ENCODE assay signal across 9 mouse cellular contexts in genomic region chr12:30039565-30039964, GRCm38 (mm10).
DNase-seq lines count a peak whose midpoint lies in the region; ATAC-seq and TF ChIP-seq lines count a peak whose summit lies in the region.
"Had no signal": no experiment of that assay in that cellular context is flagged by ENCODE, and none has a peak within 500 bp of the region (broad histone marks: within the 10 kb centered on the region; RNA-seq: fewer than 3 reads in every experiment).

No protein-coding gene starts in this region.

- peak; percentile 79 for TF ChIP-seq CTCF in C2C12 (IDR thresholded peaks at IDR 0.05; ENCODE audit: control insufficient read depth, insufficient read depth, insufficient read length)

- no peaks in the 10 kb centered on the region for H3K79me3 ChIP-seq in C2C12 (ENCODE audit: low read depth)

- no peak overlapping the region for H3K4me2 ChIP-seq in heart, embryonic 15.5 days
- no peak overlapping the region for H3K4me2 ChIP-seq in midbrain, embryonic 14.5 days (ENCODE audit: low read length)
- H3K4me2 ChIP-seq: midbrain, embryonic 12.5 days had no signal

- no peaks in the 10 kb centered on the region for H3K9me3 ChIP-seq in heart, embryonic 15.5 days (replicated peaks)
- no peaks in the 10 kb centered on the region for H3K9me3 ChIP-seq in midbrain, embryonic 14.5 days (ENCODE audit: control insufficient read depth, low read length)
- H3K9me3 ChIP-seq: midbrain, embryonic 12.5 days had no signal

- peak; percentile 43 for DNase-seq in 3134 (ENCODE audit: extremely low read depth, insufficient read length, low spot score)
- DNase-seq in cerebellum, postnatal 25 days = peak; percentile 32 to 65
- DNase-seq in layer of hippocampus, adult 9-10 months (ENCODE audit: low spot score) = peak; percentile 39
- DNase-seq in midbrain, embryonic 14.5 days = peak; percentile 79

- WGBS in heart, embryonic 15.5 days = 34% methylated on average over 4 of the region's 4 CpGs
- 53% methylated on average over 4 of the region's 4 CpGs for WGBS in midbrain, embryonic 14.5 days

- H3K27ac ChIP-seq in heart, embryonic 15.5 days = no peak overlapping the region
- no peak overlapping the region for H3K27ac ChIP-seq in midbrain, embryonic 14.5 days (replicated peaks; ENCODE audit: low read depth, low read length)
- H3K27ac ChIP-seq: midbrain, embryonic 12.5 days had no signal

- 0 out of 2 replicates have a peak, but pooled peaks have one; percentile 45 for ATAC-seq in heart, embryonic 15.5 days (replicated peaks; ENCODE audit: insufficient number of reproducible peaks, insufficient read depth, low FRiP score, low read depth)
- ATAC-seq in midbrain, embryonic 14.5 days (ENCODE audit: low FRiP score, low TSS enrichment) = no peak
- no peak for ATAC-seq in granulocyte monocyte progenitor cell, adult 5-6 weeks (replicated peaks; ENCODE audit: poor library complexity, severe bottlenecking)

- no peak overlapping the region for H3K9ac ChIP-seq in heart, embryonic 15.5 days
- no peak overlapping the region for H3K9ac ChIP-seq in midbrain, embryonic 14.5 days (replicated peaks; ENCODE audit: low read length)
- H3K9ac ChIP-seq: midbrain, embryonic 12.5 days had no signal

- H3K4me3 ChIP-seq in C2C12 (ENCODE audit: insufficient read depth, poor library complexity, severe bottlenecking) = no peak overlapping the region
- no peak overlapping the region for H3K4me3 ChIP-seq in heart, embryonic 15.5 days
- no peak overlapping the region for H3K4me3 ChIP-seq in midbrain, embryonic 14.5 days (replicated peaks; ENCODE audit: low read depth, low read length)
- H3K4me3 ChIP-seq: erythroblast, embryonic 14.5 days; midbrain, embryonic 12.5 days had no signal

- H3K36me3 ChIP-seq in C2C12 (ENCODE audit: control insufficient read depth, insufficient read depth) = no peaks in the 10 kb centered on the region
- H3K36me3 ChIP-seq in heart, embryonic 15.5 days = no peaks in the 10 kb centered on the region
- H3K36me3 ChIP-seq in midbrain, embryonic 14.5 days (ENCODE audit: control insufficient read depth, insufficient read depth, low read length) = no peaks in the 10 kb centered on the region
- H3K36me3 ChIP-seq: midbrain, embryonic 12.5 days had no signal

- no peaks in the 10 kb centered on the region for H3K79me2 ChIP-seq in C2C12 (ENCODE audit: control insufficient read depth, insufficient read depth)

- H3K4me1 ChIP-seq in heart, embryonic 15.5 days (replicated peaks) = peaks cover 3% of the 10 kb centered on the region; the same call in 1 of the 2 replicates
- H3K4me1 ChIP-seq in midbrain, embryonic 14.5 days (ENCODE audit: control insufficient read depth, insufficient read depth, low read length) = peaks cover 11% of the 10 kb centered on the region

- no peak overlapping the region for H3ac ChIP-seq in C2C12 (ENCODE audit: control insufficient read depth, insufficient read length, low read depth)

- no peaks in the 10 kb centered on the region for H3K27me3 ChIP-seq in C2C12 (ENCODE audit: control insufficient read depth, insufficient read depth, insufficient read length)
- H3K27me3 ChIP-seq in heart, embryonic 15.5 days = no peaks in the 10 kb centered on the region
- H3K27me3 ChIP-seq in midbrain, embryonic 14.5 days (ENCODE audit: control insufficient read depth, insufficient read depth, low read length) = no peaks in the 10 kb centered on the region
- H3K27me3 ChIP-seq: midbrain, embryonic 12.5 days had no signal

TF ChIP-seq in C2C12, 6 proteins besides CTCF, POLR2A, EP300 and RAD21:
- TF ChIP-seq CEBPB (IDR thresholded peaks at IDR 0.05; ENCODE audit: low read depth) (no peak), USF1 (IDR thresholded peaks at IDR 0.05; ENCODE audit: low read depth) (no peak), MYOD1 (IDR thresholded peaks at IDR 0.05; ENCODE audit: control insufficient read depth, insufficient read length, low read depth) (no peak), MAX (IDR thresholded peaks at IDR 0.05) (no peak), FOSL1 (IDR thresholded peaks at IDR 0.05; ENCODE audit: insufficient read depth, low read length, poor library complexity, severe bottlenecking) (no peak), MYOG (IDR thresholded peaks at IDR 0.05; ENCODE audit: control insufficient read depth, extremely low read depth, insufficient read length) (no peak)
